Mouse (Mus musculus) lung, postnatal 4 days (tissue): ENCODE results near the gene Gm37240.
"Not testable (repeated sequence)": the region's sequence is repeated elsewhere in the genome, so short reads cannot be mapped to it uniquely, and the experiment has no call there.

Source experiments
- DNase-seq, 2 experiments: peaks; one replicate each; pipeline ENCODE4 v3.0.0; 2021

Gene Gm37240

DNA sequence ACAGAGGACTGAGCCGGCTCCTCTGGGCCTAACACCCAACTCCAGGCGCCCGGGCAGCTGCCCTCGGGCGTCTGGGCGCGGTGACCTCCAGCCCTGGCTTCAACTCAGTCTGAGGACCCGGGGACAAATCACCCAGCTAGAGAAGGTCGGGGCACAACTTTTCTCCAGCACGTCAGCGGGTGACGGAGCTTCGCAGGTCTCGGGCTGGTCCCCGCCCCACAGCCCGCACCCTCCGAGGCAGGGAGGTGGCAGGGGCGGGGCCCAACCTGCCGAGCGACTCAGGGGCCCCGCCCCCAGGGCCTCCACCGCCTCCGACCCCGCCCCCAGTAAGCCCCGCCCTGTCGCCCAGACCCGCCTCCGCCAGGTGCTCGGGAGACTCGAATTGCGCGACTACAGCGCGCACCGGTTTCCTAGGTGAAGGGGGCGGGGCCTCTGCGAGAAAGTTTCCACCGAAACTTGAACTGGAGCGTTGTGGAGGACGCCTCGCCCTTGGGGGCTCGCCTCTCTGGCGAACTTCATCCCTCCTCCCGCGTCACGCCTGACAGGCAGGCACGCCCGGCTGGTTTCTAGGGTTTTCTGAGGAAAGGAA, at the start of gene Gm37240, which contains the start of gene Glt28d2:
Gm37240 (minus strand) TSS at position 280 of the 589 bp plus-strand sequence.
Glt28d2 (minus strand) TSS at position 278 of the 589 bp plus-strand sequence.
- peak; percentile 88 to 93 for DNase-seq

DNA sequence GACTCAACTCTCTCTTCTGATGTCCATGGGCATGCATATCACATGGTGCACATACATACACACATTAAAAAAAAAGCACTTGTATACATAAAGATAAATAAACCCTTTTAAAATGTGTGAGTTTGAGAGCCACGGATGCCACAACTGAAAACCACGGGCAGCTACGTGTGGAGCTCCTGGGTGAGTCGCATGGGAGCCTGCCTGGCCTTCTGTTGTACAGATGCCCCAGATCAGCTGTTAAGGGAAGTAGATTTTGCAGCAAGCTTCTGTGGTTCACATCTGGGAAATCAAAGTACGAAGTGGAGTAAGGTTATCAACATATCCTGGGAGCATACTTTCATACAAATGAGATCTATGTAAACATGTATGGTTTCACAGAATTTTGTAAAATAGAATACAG, 46.3 kb upstream of the Gm37240 start:
- DNase-seq = no peak

GRCm38 (mm10) chr3:85931859-85932258, 44.5 kb upstream of the Gm37240 start:
- DNase-seq = peak in 1 of 2 experiments; percentile 23

DNA sequence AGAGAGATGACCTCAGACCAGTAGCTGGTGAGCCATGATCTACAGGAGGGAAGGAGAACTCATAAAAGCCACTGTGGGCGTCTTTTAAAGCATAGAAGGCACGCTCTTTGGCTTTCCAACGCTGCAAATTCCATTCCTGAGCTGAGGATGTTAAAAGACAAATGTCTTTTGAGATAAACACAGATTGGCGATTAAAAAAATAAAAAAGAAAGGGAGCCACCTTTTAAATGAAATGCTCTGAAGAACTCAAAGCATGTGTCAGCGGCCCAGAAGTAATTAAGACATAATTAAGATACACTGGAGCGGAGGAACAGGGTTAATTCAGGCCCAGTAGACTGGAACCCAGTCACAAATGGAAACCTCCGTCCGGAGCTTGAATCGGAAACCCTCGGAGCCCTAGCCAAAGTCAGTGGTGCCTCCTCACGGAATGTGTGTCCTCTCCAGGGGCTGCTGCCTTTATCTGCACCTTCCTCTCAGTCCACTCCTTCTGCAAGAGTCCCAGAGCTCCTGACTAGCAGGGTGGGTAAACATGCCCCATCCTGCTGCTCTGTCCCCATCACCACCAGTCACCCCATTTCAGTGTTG, 43.4 kb upstream of the Gm37240 start:
- DNase-seq = no peak

DNA sequence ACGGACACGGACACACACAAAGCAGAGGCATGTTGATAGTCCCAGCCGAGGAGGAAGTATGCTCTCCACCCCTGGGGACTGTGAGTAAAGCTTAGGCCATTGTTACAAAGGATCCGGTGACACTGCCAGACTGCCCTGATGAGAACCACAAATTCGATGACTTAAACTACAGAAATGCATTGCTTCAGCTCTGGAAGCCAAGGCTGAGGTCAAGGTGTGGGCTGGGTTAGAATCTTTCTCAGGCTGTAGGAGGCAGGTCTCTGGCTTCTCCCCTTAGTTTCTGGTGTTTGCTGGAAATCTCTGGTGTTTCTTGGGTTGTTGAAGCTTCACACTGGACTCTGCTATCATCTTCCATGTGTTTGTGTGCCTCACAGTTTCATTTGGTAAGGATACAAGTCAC, 42.4 kb upstream of the Gm37240 start:
- no peak for DNase-seq

DNA sequence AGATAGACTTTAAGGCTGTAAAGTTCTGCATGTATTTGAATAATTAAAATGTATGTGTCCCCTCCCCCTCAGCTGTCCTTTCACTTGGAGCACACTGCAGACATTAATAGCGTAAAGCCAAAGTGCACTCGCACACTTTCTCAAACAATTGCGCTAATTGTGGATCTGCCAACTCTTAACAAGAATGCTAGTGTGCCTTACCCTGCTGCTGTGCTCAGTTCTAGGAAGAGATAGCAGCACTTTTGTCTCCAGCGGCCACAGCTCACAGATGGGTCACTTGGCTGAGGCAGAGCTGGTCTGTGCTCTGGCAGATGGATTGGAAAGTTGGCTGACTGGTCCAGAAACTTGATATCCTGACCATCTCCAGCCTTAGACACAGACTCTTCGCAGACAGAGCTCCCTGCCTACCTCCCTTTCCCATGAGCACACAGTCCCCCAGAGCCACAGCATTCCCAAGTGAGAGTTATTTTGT, 40.9 kb upstream of the Gm37240 start:
- DNase-seq = no peak

- no peak for DNase-seq
Measured at GRCm38 (mm10) chr3:85927296-85927695, 40.0 kb upstream of the Gm37240 start.

DNA sequence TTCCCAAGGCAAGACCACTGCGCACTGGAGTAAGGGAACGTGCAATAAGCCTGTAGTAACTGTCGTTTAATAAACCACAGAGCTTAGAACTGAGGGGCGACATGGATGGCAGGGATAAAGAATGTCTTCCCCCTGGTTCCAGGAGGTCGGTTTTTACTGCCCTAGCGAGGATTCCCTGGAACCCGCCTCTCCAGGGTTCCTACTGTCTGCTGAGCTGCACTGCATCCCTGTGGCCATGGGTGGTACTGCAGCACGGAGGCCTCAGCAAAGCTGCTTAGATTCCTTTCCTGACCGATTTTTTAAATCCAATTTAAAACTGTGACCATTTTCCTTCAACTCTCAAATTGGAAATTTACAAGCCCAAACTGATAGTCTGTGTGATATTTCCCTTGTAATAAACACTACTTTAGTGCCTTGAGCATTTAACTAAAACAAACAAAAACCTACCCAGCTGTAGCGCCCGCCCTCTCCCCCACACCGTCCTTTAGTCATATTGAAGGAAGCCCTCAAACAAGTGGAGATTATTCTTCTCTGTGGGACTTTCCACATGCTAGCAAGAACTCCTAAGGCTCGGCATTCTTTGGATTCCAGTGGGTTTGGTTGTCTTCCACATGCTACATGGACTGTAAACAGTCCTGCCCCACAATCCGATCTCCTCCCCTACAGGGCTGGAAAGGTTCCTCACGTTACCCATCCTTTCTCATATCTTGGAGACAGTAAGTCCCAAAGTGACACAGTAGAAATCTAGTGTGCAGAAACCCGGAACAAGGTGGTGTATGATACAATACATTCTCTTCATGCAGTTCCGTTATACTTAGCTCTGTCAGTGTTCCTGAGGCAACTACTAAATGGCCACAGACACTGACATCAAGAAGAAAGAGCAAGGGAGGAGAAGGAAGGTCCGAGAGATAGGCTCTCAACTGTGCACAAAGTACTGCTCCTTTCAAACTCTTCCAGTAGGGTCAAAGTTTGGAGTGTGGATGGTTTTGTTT, 36.9 kb upstream of the Gm37240 start:
- DNase-seq = peak; percentile 73 to 86

- no peak for DNase-seq
Measured at GRCm38 (mm10) chr3:85923343-85923742, 36.0 kb upstream of the Gm37240 start.

- DNase-seq = peak; percentile 66 to 75
Measured at GRCm38 (mm10) chr3:85922331-85922730, 35.0 kb upstream of the Gm37240 start.

GRCm38 (mm10) chr3:85920671-85921070, 33.4 kb upstream of the Gm37240 start:
- DNase-seq = not testable (repeated sequence)

- DNase-seq = peak; percentile 25 to 47
Measured at GRCm38 (mm10) chr3:85917600-85917999, 30.3 kb upstream of the Gm37240 start.

- no peak for DNase-seq
Measured at GRCm38 (mm10) chr3:85914806-85915205, 27.5 kb upstream of the Gm37240 start.

DNA sequence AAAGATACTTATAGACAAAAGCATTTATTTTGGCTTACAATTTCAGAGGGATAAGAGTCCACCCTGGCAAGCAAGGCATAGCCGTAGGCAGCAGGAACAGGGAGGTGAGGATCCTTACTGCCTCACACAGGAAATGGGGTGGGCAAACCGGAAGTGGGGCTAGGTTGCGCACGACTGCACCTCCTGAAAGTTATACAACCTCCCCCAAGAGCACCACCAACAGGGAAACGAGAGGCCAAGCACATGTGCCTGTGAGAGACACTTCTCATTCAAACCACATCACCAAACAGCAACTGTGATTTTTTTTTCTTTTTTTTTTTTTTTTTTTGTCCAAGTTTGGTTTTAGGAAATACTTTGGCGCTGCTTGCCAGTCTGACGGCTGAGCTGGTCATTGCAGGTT, 19.8 kb upstream of the Gm37240 start:
- DNase-seq = no peak

- DNase-seq = no peak
Measured at GRCm38 (mm10) chr3:85904371-85904770, 17.1 kb upstream of the Gm37240 start.

- no peak for DNase-seq
Measured at GRCm38 (mm10) chr3:85895020-85895419, 7.7 kb upstream of the Gm37240 start.

GRCm38 (mm10) chr3:85891571-85891970, 4.3 kb upstream of the Gm37240 start:
- DNase-seq = no peak

- peak; percentile 40 to 50 for DNase-seq
Measured at GRCm38 (mm10) chr3:85888221-85888671, 928 bp upstream of the Gm37240 start.

DNA sequence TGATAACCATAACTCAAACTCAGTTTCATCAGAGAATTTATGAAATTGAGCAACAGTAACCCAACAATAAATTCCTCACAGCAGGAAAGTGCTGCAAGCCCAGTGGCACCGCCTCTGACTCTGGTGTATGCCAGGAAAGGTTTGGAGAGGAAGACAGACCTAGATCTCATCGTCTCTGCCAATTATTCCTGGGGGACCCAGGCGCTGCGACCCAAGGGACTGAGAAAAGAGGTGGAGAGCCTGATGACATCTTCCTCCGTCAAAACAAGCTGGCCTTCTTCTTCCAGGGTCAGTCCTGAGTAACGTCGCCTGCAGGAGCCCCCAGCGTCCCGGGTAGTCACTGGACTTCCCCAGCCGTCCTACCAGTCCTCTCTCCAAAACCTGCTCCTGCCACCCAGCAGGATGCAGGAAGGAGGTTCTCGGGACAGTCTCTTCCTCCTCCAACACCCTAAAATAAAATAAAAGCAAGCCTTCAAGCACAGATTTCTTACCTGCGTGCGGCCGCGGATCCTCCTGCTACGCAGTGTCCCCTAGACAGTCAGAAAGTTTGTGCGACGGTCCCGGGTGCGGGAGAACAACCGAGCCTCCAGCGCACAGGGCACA, 581 bp downstream of the Gm37240 start:
- DNase-seq = peak in 1 of 2 experiments; percentile 19

DNA sequence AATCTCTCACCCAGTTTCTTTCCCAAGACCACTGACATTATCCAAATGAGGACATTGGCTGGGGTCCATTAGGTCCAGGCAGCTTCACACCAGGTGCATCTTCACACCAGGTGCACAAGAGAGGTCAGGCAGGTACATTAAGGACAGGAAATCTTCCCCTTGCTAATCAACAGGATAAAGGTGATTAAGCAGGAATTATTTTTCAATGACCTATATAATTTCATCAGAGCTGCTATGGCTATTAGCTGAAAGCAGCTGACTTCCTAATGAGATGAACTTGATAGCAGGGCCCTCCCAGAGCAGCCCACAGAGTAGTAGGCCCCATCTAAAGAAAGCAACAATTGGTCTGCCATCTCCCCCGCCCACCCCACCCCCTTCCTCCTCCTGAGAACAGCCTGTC, 1.4 kb downstream of the Gm37240 start:
- DNase-seq = no peak

GRCm38 (mm10) chr3:85880687-85881086, 6.6 kb downstream of the Gm37240 start:
- peak; percentile 52 to 68 for DNase-seq

DNA sequence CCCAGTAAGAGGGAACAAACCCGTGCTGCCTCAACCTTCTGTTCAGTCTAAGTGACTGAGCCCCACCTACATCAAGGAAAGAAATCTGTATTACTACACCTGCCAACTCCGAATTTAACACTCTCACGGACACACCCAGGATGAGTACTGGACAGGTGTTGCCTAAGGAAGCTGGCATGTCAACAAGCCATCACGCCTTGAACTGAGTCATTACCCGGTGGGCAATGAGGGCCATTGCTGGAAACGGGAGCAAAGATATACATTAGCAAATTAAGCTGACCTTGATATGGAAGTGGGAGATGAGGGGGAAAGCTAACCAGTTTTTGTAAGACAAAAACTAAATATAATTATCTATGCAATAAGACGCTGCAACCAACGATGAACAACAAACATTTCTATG, 7.2 kb downstream of the Gm37240 start:
- no peak for DNase-seq

GRCm38 (mm10) chr3:85878911-85879310, 8.4 kb downstream of the Gm37240 start:
- DNase-seq = no peak
